Mouse (Mus musculus) limb, embryonic 14.5 days (tissue): ENCODE measurements around the gene Pxdn. TPM values are rescaled to one million over a fixed set of nuclear protein-coding genes. Genes with fewer than 3 reads are reported as not detected.

Source experiments
- ATAC-seq: fragments of 200-750 bp; cut with Nextera tagmentation; 2 replicates; pipeline ENCODE4 v1.8.0; 2017; ENCODE audit warnings: low read depth, moderate number of reproducible peaks, moderate TSS enrichment; ENCODE audit not compliant: low FRiP score
- DNase-seq: peaks from one replicate; pipeline ENCODE4 v3.0.0-alpha.2; 2015; ENCODE audit warnings: low spot score
- H3K27ac ChIP-seq: fragments of 300-500 bp; sonication (generic); replicated peaks from 2 replicates; pipeline ENCODE4 v1.5.1; 2014; ENCODE audit warnings: low read depth, mild to moderate bottlenecking, low read length, moderate library complexity, mixed read lengths
- H3K27me3 ChIP-seq: fragments of 300-500 bp; sonication (generic); 2 replicates; pipeline ENCODE4 v1.6.1; 2014; ENCODE audit warnings: low read length, mixed read lengths; ENCODE audit not compliant: control insufficient read depth, insufficient read depth
- H3K36me3 ChIP-seq: fragments of 300-500 bp; sonication (generic); 2 replicates; pipeline ENCODE4 v1.6.1; 2014; ENCODE audit warnings: mild to moderate bottlenecking, low read length, moderate library complexity, mixed read lengths; ENCODE audit not compliant: control insufficient read depth, insufficient read depth
- H3K4me1 ChIP-seq: fragments of 300-500 bp; sonication (generic); 2 replicates; pipeline ENCODE4 v1.6.1; 2014; ENCODE audit warnings: antibody characterized with exemption, low read length, mixed read lengths; ENCODE audit not compliant: control insufficient read depth, insufficient read depth
- H3K4me2 ChIP-seq: fragments of 300-500 bp; sonication (generic); replicated peaks from 2 replicates; pipeline ENCODE4 v1.6.1; 2014; ENCODE audit warnings: low read depth, mild to moderate bottlenecking, low read length, moderate library complexity; ENCODE audit not compliant: severe bottlenecking
- H3K4me3 ChIP-seq: fragments of 300-500 bp; sonication (generic); replicated peaks from 2 replicates; pipeline ENCODE4 v1.5.1; 2014; ENCODE audit warnings: low read length
- H3K9ac ChIP-seq: fragments of 300-500 bp; sonication (generic); 2 replicates; pipeline ENCODE4 v1.6.1; 2014; ENCODE audit warnings: mild to moderate bottlenecking, low read depth, low read length, moderate library complexity; ENCODE audit not compliant: severe bottlenecking
- H3K9me3 ChIP-seq: fragments of 300-500 bp; sonication (generic); 2 replicates; pipeline ENCODE4 v1.6.1; 2016; ENCODE audit warnings: low read length; ENCODE audit not compliant: control insufficient read depth
- POLR2A ChIP-seq: fragments of 200-500 bp; IDR thresholded peaks from 2 replicates; pipeline ENCODE4 v1.8.0; 2012; ENCODE audit warnings: inconsistent platforms, mild to moderate bottlenecking, moderate library complexity, borderline replicate concordance; ENCODE audit not compliant: insufficient read depth, insufficient read length; ENCODE audit errors: extremely low read depth
- WGBS: fragments of 180-500 bp; shearing (Covaris S2); extraction: QIAGEN DNeasy Blood & Tissue Kit; methylation state at CpG from one replicate; pipeline ENCODE4 v1.1.7; 2014; 5-methylcytosine and 5-hydroxymethylcytosine counted together
- polyA plus RNA-seq, 2 experiments: library from polyadenylated mRNA; depleted of rRNA in 1 of 2; stranded (reverse) in 1 of 2; unstranded in 1 of 2; fragments of >200 nt; fragmentation: Nextera tagmentation in 1 of 2; extraction: Ambion mirVana in 1 of 2; gene quantifications; 2 replicates each; pipeline versions ENCODE4 v1.2.1 to v1.2.3; 2012 to 2014

The Pxdn gene
- polyA plus RNA-seq, 2 experiments, result 145 to 175 TPM

GRCm38 (mm10) chr12:30058044-30058443 is 120.6 kb downstream of the Pxdn start:
- no peak for TF ChIP-seq POLR2A
- H3K27ac ChIP-seq, result no peak overlapping the region
- H3K4me1 ChIP-seq, result peaks cover 8% of the 10 kb centered on the region; the same call in 1 of the 2 replicates
- H3K4me3 ChIP-seq, result no peak overlapping the region
- ATAC-seq, result no peak
- no peaks in the 10 kb centered on the region for H3K27me3 ChIP-seq
- 27% methylated on average over 6 of the region's 6 CpGs for WGBS
- no peak overlapping the region for H3K9ac ChIP-seq
- H3K36me3 ChIP-seq, result no peaks in the 10 kb centered on the region
- H3K4me2 ChIP-seq, result no peak overlapping the region
- peak; percentile 56 for DNase-seq
- no peaks in the 10 kb centered on the region for H3K9me3 ChIP-seq

DNA sequence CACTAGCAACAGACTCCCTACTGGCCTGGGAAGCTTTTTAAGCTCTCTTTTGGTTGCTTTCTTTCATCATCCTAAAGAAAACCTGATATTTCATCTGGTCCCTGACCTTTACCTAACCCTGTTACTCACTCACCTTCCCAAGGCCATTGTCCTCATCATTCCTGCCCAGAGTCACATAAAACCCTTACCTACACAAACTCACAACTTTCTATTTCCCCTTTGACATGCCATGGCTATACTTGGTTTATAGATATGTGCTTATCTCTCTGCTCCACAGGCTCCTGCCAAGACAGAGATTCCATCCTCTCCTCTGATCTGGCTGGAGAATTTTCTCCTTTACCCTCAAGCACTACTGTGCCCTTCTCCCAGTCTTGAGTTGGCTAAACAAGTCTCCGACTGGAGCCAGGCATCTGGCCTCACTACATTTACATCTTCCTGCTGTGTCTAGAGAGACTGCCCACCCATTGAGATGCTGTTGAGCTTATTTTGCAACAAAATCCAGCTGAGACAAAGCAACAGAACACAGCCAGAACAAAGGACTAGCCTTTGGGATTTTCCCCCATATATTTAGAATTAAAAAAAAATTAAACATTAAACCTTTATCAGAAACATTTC is 124.2 kb downstream of the Pxdn start:
- 15% methylated on average over 1 of the region's 1 CpGs for WGBS
- H3K9me3 ChIP-seq, result no peaks in the 10 kb centered on the region
- ATAC-seq, result no peak
- no peak for DNase-seq
- no peaks in the 10 kb centered on the region for H3K27me3 ChIP-seq
- no peak overlapping the region for H3K4me3 ChIP-seq
- H3K36me3 ChIP-seq, result no peaks in the 10 kb centered on the region
- no peak overlapping the region for H3K4me2 ChIP-seq
- H3K27ac ChIP-seq, result no peak overlapping the region
- no peak for TF ChIP-seq POLR2A
- no peak overlapping the region for H3K9ac ChIP-seq
- H3K4me1 ChIP-seq, result peaks cover 8% of the 10 kb centered on the region; the same call in 1 of the 2 replicates

DNA sequence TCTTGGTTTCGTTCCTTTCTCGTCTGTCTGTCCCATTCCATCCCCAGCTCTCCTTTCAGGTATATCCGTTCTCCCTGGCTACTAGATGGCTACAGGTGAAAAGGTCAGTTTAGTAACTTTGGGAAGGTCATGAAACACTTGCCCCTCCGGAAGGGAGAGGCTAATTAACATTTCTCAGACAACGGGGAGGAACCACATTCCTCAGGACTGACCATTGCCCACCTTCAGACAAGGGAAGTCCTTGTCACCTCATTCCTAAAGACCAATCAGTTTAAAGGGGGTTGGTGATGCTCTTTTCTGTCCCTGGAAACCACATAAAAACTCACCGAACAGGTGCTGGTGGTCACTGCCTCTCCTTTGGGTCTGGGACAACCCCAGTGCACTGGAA is 124.7 kb downstream of the Pxdn start:
- no peak overlapping the region for H3K4me2 ChIP-seq
- no peak overlapping the region for H3K9ac ChIP-seq
- no peak overlapping the region for H3K4me3 ChIP-seq
- no peaks in the 10 kb centered on the region for H3K36me3 ChIP-seq
- no peak overlapping the region for H3K27ac ChIP-seq
- 32% methylated on average over 6 of the region's 6 CpGs for WGBS
- ATAC-seq (no peak), DNase-seq (no peak)
- H3K27me3 ChIP-seq, result no peaks in the 10 kb centered on the region
- no peak for TF ChIP-seq POLR2A
- H3K4me1 ChIP-seq, result peaks cover 8% of the 10 kb centered on the region; the same call in 1 of the 2 replicates
- H3K9me3 ChIP-seq, result no peaks in the 10 kb centered on the region

Other genes with a start within 250 kb of the Pxdn start
- 0.03 TPM in 1 of 2 replicates, not detected in the other for gene Tpo, start 195.0 kb downstream of the Pxdn start, polyA plus RNA-seq (2012; rRNA removed)
- not detected in 2 replicates for gene Tpo, start 195.0 kb downstream of the Pxdn start, polyA plus RNA-seq (2014; fragmentation: Nextera tagmentation; extraction: Ambion mirVana)